Mouse (Mus musculus): ENCODE measurements around the gene Lrriq4. TPM values are rescaled to one million over a fixed set of nuclear protein-coding genes. Genes with fewer than 3 reads are reported as not detected.

Gene Lrriq4
- polyA plus RNA-seq, 1 experiment from 2014 or later = not detected

DNA sequence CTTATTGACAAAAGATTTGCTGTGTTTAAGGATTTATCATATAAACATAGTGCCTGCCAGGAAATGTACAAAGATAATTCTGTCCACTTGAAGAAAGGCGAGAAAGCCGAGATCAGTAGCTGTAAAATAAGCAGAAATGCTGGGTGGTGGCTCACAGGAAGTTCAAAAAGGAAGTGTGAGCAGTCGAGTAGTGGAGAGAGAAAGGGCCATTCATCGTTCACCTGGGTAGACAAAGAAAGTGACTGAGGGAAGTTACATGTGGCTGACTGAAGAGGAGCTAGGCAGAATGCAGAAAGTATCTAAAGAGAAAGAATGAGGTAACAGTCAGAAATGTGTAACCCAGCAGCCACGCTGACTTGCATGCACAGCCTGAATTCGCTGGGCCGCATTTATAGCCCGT, 24.2 kb upstream of the Lrriq4 start:
- Histone ChIP-seq H3K4me1 (replicated peaks) (no peaks in the 10 kb centered on the region), H3K9me3 (no peaks in the 10 kb centered on the region), H3K4me3 (no peak overlapping the region), H3K27ac (no peak overlapping the region), H3K27me3 (ENCODE audit: insufficient read depth, poor library complexity, severe bottlenecking) (no peaks in the 10 kb centered on the region), H3K36me3 (peaks cover 55% of the 10 kb centered on the region)
- 88% methylated on average over 8 of the region's 8 CpGs for WGBS
- DNase-seq (ENCODE audit: low spot score) = no peak

DNA sequence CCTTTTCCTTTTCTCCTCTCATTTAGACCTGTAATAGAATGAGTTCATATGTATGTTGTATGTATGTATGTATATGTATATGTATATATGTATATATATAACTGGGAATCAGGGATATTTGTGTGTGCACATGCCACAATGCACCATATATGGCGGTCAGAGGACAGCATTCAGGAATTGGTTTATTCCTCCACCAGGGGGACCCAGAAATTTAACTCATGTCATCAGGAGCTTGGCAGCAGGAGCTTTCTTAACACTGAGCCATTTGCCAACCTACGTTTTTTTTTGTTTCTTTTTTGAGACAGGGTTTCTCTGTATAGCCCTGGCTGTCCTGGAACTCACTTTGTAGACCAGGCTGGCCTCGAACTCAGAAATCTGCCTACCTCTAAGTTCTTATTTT, 10.6 kb upstream of the Lrriq4 start:
- Histone ChIP-seq H3K27me3 (ENCODE audit: insufficient read depth, poor library complexity, severe bottlenecking) (no peaks in the 10 kb centered on the region), H3K36me3 (no peaks in the 10 kb centered on the region), H3K27ac (no peak overlapping the region), H3K9me3 (no peaks in the 10 kb centered on the region), H3K4me3 (no peak overlapping the region), H3K4me1 (replicated peaks) (no peaks in the 10 kb centered on the region)
- no peak for DNase-seq (ENCODE audit: low spot score)
- 61% methylated on average over 3 of the region's 3 CpGs for WGBS

DNA sequence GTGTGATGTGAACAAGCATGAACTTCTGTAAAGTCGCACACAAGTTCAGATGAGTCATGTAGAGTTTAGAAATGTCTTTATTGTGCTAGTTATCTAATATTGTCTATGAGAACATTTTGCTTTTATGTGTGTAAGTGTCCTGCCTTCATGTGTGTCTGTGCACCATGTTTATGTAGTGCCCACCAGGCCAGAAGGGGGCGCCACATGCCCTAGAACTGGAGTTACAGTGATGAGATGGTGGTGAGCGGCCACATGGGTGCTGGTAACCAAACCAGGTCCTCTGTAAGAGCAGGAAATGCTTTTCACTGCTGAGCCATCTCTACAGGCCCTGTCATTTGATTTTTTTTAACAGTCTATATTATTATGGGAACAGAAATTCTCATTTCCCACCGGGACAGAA, 8.7 kb upstream of the Lrriq4 start:
- Histone ChIP-seq H3K27me3 (ENCODE audit: insufficient read depth, poor library complexity, severe bottlenecking) (no peaks in the 10 kb centered on the region), H3K9me3 (no peaks in the 10 kb centered on the region), H3K27ac (no peak overlapping the region), H3K4me1 (replicated peaks) (no peaks in the 10 kb centered on the region), H3K36me3 (no peaks in the 10 kb centered on the region), H3K4me3 (no peak overlapping the region)
- no peak for DNase-seq (ENCODE audit: low spot score)
- 84% methylated on average over 4 of the region's 4 CpGs for WGBS

DNA sequence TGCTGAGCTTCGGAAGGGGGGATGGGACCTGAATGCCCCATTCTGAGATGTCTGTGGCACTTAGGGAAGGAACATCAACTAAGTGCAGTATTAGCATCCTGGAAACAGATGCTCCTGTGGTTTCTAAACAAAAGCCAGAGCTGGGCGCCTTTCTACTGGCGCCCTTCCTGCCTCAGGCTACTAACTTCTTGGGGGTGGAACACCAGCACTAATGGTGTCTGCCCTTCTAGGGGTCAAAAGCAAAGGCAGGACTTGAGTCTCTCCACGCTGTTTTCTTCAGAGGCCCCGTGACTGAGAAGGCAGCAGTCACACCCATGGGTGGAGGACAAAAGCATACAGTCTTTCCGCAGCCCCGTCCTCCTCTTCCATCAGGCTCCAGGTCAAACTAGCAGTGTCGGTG, 2.5 kb downstream of the Lrriq4 start:
- H3K27ac ChIP-seq = no peak overlapping the region
- DNase-seq (ENCODE audit: low spot score) = no peak
- no peak overlapping the region for H3K4me3 ChIP-seq
- 46% methylated on average over 8 of the region's 8 CpGs for whole genome bisulfite sequencing
- H3K27me3 ChIP-seq (ENCODE audit: insufficient read depth, poor library complexity, severe bottlenecking) = peaks cover 40% of the 10 kb centered on the region
- no peaks in the 10 kb centered on the region for H3K9me3 ChIP-seq
- H3K4me1 ChIP-seq (replicated peaks) = peaks cover 28% of the 10 kb centered on the region
- no peaks in the 10 kb centered on the region for H3K36me3 ChIP-seq

DNA sequence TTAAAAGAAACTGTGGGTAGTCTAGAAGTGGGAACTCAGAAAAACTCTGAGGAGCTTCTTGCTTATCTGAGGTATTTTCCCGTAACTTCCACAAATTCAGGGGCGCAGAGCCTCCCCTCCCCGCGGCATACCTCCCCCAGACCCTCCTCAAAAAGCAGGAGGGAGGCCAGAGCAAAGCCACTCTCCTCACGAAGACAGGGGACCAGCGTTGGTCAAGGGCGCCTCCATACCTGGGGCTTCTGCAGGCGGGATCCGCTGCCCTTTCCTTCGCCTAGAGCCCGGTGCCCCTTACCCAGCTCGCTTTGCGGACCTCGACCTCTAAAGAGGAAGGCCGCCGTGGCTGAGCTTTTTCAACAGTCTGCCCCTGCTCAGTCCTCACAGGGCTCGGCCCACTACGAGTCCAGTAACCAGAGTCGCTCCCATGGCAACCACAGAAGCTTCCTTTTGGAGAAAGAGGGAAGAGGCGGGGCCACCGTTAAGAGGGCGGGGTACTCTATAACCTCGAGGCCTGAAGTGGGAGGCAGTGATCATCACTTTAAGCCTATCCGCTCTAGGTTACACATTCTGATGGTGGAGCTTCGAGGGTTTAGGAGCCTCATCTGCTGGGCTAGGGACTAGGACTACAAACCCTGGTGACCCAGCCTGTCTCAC, 3.3 kb downstream of the Lrriq4 start, which contains the start of gene Lrrc34:
Lrrc34 (minus strand) TSS at position 430 of the 651 bp plus-strand sequence.
- Histone ChIP-seq H3K27ac (peak within 1 kb of the TSS; percentile 72), H3K4me3 (peak within 1 kb of the TSS; percentile 55), H3K27me3 (ENCODE audit: insufficient read depth, poor library complexity, severe bottlenecking) (peaks cover 42% of the 10 kb centered on the region), H3K9me3 (no peaks in the 10 kb centered on the region), H3K36me3 (no peaks in the 10 kb centered on the region), H3K4me1 (replicated peaks) (peaks cover 28% of the 10 kb centered on the region)
- peak; percentile 83 for DNase-seq (ENCODE audit: low spot score)
- 3% methylated on average over 25 of the region's 25 CpGs for WGBS

DNA sequence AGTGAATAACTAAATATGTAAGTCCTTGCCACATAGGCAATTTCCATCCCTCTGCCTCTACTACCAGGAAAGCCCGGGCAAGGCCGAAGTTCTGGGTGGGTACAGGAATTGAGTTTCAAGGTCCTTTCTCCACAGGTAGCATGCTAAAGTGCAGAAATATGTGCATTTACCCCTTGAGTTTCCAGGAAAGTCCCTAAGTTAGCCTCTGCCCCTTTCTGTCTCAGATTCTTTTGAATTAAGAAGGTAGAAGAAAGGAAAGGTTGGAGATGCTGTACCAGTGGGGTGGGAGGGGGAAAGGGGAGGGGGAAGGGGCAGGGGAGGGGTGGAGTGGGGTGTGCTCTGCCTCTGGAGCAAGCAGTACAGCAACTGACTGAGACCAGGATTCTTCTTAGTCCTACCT, 4.2 kb downstream of the Lrriq4 start:
- WGBS = 93% methylated on average over 2 of the region's 2 CpGs
- Histone ChIP-seq H3K4me3 (no peak overlapping the region), H3K9me3 (no peaks in the 10 kb centered on the region), H3K36me3 (no peaks in the 10 kb centered on the region), H3K4me1 (replicated peaks) (peaks cover 28% of the 10 kb centered on the region), H3K27ac (no peak overlapping the region), H3K27me3 (ENCODE audit: insufficient read depth, poor library complexity, severe bottlenecking) (peaks cover 42% of the 10 kb centered on the region)
- no peak for DNase-seq (ENCODE audit: low spot score)

DNA sequence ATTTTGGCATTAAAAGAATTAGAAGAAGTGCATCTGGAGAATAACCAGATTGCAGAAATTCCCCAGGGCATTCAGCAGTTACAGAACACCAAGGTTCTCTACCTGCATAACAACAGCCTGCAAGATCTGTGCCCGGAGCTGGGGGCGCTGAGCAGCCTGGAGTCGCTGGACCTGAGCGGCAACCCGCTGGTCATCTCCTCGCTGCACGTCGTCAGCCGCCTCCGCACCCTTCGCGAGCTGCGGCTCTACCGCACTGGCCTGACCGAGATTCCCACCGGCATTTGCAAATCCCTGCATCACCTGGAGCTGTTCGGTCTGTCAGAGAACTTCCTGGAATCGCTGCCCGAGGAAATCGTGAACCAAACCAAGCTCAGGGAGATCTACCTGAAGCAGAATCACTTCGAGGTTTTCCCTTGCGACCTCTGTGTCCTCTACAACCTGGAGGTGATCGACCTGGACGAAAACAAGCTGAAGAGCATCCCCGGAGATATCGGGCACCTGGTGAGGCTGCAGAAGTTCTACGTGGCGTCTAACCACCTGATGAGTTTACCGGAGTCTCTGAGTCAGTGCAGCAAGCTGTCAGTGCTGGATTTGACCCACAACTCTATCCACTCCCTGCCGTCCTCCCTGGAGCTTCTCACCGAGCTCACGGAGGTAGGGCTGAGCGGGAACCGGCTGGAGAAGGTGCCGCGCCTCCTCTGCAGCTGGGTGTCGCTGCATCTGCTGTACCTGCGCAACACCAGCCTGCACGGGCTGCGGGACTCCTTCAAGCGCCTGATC, 5.9 kb downstream of the Lrriq4 start:
- Histone ChIP-seq H3K36me3 (no peaks in the 10 kb centered on the region), H3K27ac (no peak overlapping the region), H3K4me1 (replicated peaks) (peaks cover 28% of the 10 kb centered on the region), H3K9me3 (no peaks in the 10 kb centered on the region), H3K4me3 (peak overlapping the region; percentile 53), H3K27me3 (ENCODE audit: insufficient read depth, poor library complexity, severe bottlenecking) (peaks cover 42% of the 10 kb centered on the region)
- peak; percentile 35 for DNase-seq (ENCODE audit: low spot score)
- WGBS = under 1% methylated on average over 41 of the region's 41 CpGs

DNA sequence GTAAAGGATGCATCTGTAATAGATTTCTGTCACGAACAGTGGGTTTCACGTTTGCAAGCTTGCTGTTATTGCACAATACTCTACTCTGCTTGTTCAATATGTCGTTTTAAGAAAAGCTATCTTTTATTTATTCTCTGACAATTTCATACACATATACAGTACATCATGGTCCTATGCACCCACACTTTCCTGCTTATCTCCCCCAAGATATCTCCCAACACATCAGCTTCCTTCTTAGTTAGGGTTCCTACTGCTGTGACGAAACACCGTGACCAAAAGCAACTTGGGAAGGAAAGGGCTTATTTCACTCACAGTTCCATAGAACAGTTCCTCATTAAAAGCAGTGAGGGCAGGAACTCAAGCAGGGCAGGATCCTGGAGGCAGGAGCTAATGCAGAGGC, 11.6 kb downstream of the Lrriq4 start:
- no peak overlapping the region for H3K4me3 ChIP-seq
- H3K4me1 ChIP-seq (replicated peaks) = peaks cover under 1% of the 10 kb centered on the region; the same call in 1 of the 2 replicates
- WGBS = 87% methylated on average over 5 of the region's 5 CpGs
- DNase-seq (ENCODE audit: low spot score) = no peak
- H3K27ac ChIP-seq = no peak overlapping the region
- no peaks in the 10 kb centered on the region for H3K36me3 ChIP-seq
- no peaks in the 10 kb centered on the region for H3K9me3 ChIP-seq
- peaks cover 11% of the 10 kb centered on the region for H3K27me3 ChIP-seq (ENCODE audit: insufficient read depth, poor library complexity, severe bottlenecking)

DNA sequence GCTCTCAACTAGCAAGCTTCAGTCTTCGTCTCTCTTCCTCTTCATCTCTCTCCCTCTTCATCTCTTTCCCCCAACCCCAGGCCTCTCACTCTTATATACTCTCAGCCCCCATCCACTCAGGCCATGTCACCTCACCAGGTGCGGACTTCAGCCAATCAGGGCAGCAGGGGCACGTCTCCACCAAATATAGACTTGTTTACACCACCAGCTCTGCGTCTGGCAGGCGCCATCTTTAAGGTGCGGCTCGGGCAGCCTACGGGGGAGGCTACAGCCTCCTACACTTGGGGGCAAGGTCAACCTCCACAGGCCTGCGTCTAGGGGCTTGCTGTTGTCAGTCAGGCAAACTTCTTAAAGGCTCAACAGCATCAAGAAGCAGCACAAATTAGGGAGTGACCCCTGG, 14.2 kb downstream of the Lrriq4 start:
- no peaks in the 10 kb centered on the region for H3K36me3 ChIP-seq
- no peaks in the 10 kb centered on the region for H3K9me3 ChIP-seq
- no peak overlapping the region for H3K4me3 ChIP-seq
- DNase-seq (ENCODE audit: low spot score) = no peak
- H3K27ac ChIP-seq = no peak overlapping the region
- H3K27me3 ChIP-seq (ENCODE audit: insufficient read depth, poor library complexity, severe bottlenecking) = no peaks in the 10 kb centered on the region
- no peaks in the 10 kb centered on the region for H3K4me1 ChIP-seq (replicated peaks)
- WGBS = 88% methylated on average over 9 of the region's 9 CpGs

DNA sequence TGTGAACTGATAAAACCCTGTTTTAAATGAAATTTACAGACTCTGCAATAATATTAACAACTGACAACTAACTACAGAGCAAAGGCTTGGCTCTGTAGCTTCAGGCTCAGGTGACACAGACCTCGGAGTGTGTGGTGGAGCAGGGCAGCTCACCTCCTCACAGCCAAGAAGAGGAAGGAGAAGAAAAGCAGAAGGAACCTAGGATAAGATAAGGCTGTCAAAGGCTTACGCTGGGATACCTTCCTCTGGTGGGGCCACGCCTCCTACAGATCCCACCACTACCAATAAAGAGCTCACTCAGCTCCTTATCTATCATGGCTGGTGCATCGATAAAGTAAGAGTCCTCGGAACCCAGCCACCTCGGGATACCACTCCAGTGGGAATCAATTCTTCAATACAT, 38.9 kb downstream of the Lrriq4 start:
- Histone ChIP-seq H3K36me3 (no peaks in the 10 kb centered on the region), H3K27me3 (ENCODE audit: insufficient read depth, poor library complexity, severe bottlenecking) (no peaks in the 10 kb centered on the region), H3K9me3 (no peaks in the 10 kb centered on the region), H3K4me3 (no peak overlapping the region), H3K27ac (no peak overlapping the region), H3K4me1 (replicated peaks) (no peaks in the 10 kb centered on the region)
- DNase-seq (ENCODE audit: low spot score) = no peak
- 89% methylated on average over 6 of the region's 6 CpGs for WGBS

DNA sequence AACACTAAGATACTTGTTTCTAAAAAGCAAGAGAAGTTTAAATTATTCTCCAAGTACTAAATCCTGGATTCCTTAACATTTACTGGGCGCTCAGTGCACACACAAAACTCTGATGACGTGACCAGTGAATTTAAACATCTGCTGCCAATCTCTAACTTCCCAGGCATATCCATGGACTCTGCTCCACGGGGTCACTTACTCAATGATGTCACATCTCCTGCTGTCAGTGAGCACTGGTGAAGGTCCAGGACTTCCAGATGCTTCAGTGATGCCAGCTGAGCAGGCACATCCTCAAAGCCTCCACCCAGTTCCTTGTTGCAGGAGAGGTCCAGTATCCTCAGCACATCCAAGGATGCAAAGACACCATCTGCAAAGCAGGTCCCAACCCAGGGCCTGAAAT, 42.9 kb downstream of the Lrriq4 start:
- no peak overlapping the region for H3K4me3 ChIP-seq
- no peak for DNase-seq (ENCODE audit: low spot score)
- H3K27ac ChIP-seq = no peak overlapping the region
- no peaks in the 10 kb centered on the region for H3K27me3 ChIP-seq (ENCODE audit: insufficient read depth, poor library complexity, severe bottlenecking)
- no peaks in the 10 kb centered on the region for H3K9me3 ChIP-seq
- WGBS = 77% methylated on average over 3 of the region's 3 CpGs
- no peaks in the 10 kb centered on the region for H3K4me1 ChIP-seq (replicated peaks)
- H3K36me3 ChIP-seq = no peaks in the 10 kb centered on the region

DNA sequence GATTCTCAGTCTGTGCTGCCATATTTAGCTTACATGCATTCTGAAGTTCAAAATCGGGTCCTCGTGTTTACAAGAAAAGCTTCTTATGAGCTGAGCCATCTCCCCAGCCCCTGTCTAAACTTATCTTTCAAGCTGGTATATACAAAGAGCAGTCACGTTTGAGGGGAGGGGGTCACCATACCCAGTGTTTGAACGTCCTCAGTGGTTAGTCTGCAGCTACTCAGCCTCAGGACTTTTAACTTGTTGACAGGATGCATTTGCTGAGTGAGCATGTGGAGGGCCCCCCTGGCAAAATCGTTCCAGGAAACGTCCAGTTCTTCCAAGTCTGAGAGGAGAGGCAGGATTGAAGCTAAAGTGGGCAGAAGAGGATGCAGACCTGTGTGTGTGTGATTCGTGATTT, 46.7 kb downstream of the Lrriq4 start:
- no peak for DNase-seq (ENCODE audit: low spot score)
- Histone ChIP-seq H3K27me3 (ENCODE audit: insufficient read depth, poor library complexity, severe bottlenecking) (no peaks in the 10 kb centered on the region), H3K27ac (no peak overlapping the region), H3K4me1 (replicated peaks) (no peaks in the 10 kb centered on the region), H3K9me3 (no peaks in the 10 kb centered on the region), H3K36me3 (no peaks in the 10 kb centered on the region), H3K4me3 (no peak overlapping the region)
- 74% methylated on average over 7 of the region's 7 CpGs for WGBS

DNA sequence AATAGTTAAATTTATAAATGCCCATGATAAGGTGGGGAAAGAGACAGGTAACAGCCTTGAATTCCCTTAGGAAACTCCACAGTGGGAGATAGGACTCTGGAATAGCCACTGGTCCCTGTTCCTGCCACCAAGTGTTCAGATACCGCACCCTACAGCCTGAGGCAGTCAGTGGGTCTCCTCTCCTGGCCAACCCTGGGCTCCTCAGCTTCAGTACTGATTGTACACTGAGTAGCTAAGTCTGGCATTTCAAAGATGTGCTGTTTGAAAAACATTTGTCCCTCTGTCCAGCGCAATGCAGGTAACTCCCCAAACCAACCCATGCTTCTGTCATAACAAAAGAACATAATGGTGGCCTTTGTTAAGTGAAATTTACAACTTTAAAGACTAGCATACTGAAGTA, 51.4 kb downstream of the Lrriq4 start:
- peaks cover 4% of the 10 kb centered on the region; the same call in 1 of the 2 replicates for H3K4me1 ChIP-seq (replicated peaks)
- H3K27me3 ChIP-seq (ENCODE audit: insufficient read depth, poor library complexity, severe bottlenecking) = no peaks in the 10 kb centered on the region
- WGBS = 90% methylated on average over 2 of the region's 2 CpGs
- no peak overlapping the region for H3K4me3 ChIP-seq
- no peak for DNase-seq (ENCODE audit: low spot score)
- no peak overlapping the region for H3K27ac ChIP-seq
- no peaks in the 10 kb centered on the region for H3K9me3 ChIP-seq
- no peaks in the 10 kb centered on the region for H3K36me3 ChIP-seq

All from hindbrain, embryonic 10.5 days (tissue).